Mouse (Mus musculus) limb, embryonic 13.5 days (tissue): Measurements from ENCODE around the gene Psenen. TPM values are rescaled to one million over a fixed set of nuclear protein-coding genes. Genes with fewer than 3 reads are reported as not detected.

Experiments used
- ATAC-seq: fragments of 200-750 bp; cut with Nextera tagmentation; 2 replicates; pipeline ENCODE4 v1.8.0; 2017; ENCODE audit warnings: low read depth, moderate number of reproducible peaks, moderate TSS enrichment; ENCODE audit not compliant: low FRiP score
- H3K27ac ChIP-seq: fragments of 300-500 bp; sonication (generic); 2 replicates; pipeline ENCODE4 v1.5.1; 2015; ENCODE audit warnings: inconsistent platforms, mild to moderate bottlenecking, moderate library complexity
- H3K27me3 ChIP-seq: fragments of 300-500 bp; sonication (generic); 2 replicates; pipeline ENCODE4 v1.6.1; 2015; ENCODE audit warnings: mild to moderate bottlenecking, inconsistent platforms
- H3K36me3 ChIP-seq: fragments of 300-500 bp; sonication (generic); 2 replicates; pipeline ENCODE4 v1.6.1; 2015; ENCODE audit warnings: inconsistent platforms, mild to moderate bottlenecking, moderate library complexity
- H3K4me1 ChIP-seq: fragments of 300-500 bp; sonication (generic); 2 replicates; pipeline ENCODE4 v1.6.1; 2015; ENCODE audit warnings: inconsistent platforms
- H3K4me2 ChIP-seq: fragments of 300-500 bp; sonication (generic); replicated peaks from 2 replicates; pipeline ENCODE4 v1.6.1; 2015; ENCODE audit warnings: inconsistent platforms, mild to moderate bottlenecking, moderate library complexity
- H3K4me3 ChIP-seq: fragments of 300-500 bp; sonication (generic); 2 replicates; pipeline ENCODE4 v1.5.1; 2015; ENCODE audit warnings: moderate library complexity, mild to moderate bottlenecking, inconsistent platforms
- H3K9ac ChIP-seq: fragments of 300-500 bp; sonication (generic); 2 replicates; pipeline ENCODE4 v1.6.1; 2015; ENCODE audit warnings: mild to moderate bottlenecking, inconsistent platforms
- H3K9me3 ChIP-seq: fragments of 300-500 bp; sonication (generic); 2 replicates; pipeline ENCODE4 v1.6.1; 2016; ENCODE audit warnings: inconsistent platforms
- WGBS: fragments of 180-500 bp; shearing (Covaris S2); methylation state at CpG from one replicate; pipeline ENCODE4 v1.1.7; 2015; 5-methylcytosine and 5-hydroxymethylcytosine counted together
- polyA plus RNA-seq: library from polyadenylated mRNA; unstranded; fragments of >200 nt; fragmentation: Nextera tagmentation; extraction: Ambion mirVana; gene quantifications from 2 replicates; pipeline ENCODE4 v1.2.1, GENCODE M21; 2015

Psenen gene
- polyA plus RNA-seq, 1 experiment from 2014 or later, result 134 TPM

- Histone ChIP-seq H3K9me3 (no peaks in the 10 kb centered on the region), H3K4me1 (peaks cover 37% of the 10 kb centered on the region), H3K27me3 (no peaks in the 10 kb centered on the region), H3K36me3 (peaks cover 27% of the 10 kb centered on the region), H3K4me3 (no peak overlapping the region), H3K9ac (no peak overlapping the region), H3K4me2 (peak overlapping the region; percentile 96), H3K27ac (no peak overlapping the region)
- ATAC-seq, result no peak
- 62% methylated on average over 2 of the region's 2 CpGs for WGBS
Observed at GRCm38 (mm10) chr7:30560296-30560695, 3.1 kb downstream of the Psenen start.

GRCm38 (mm10) chr7:30559443-30559954 is 3.9 kb downstream of the Psenen start, which contains the start of gene Lin37:
Gene Lin37 (minus strand): TSS chr7:30559838.
- H3K9ac ChIP-seq, result peak within 1 kb of the TSS; percentile 78
- no peak within 1 kb of the TSS; the same call in 1 of the 2 replicates for H3K27ac ChIP-seq
- H3K4me3 ChIP-seq, result peak within 1 kb of the TSS; percentile 68
- H3K4me2 ChIP-seq, result peak within 1 kb of the TSS; percentile 96
- WGBS, result under 1% methylated on average over 20 of the region's 20 CpGs
- peaks cover 30% of the 10 kb centered on the region for H3K36me3 ChIP-seq
- H3K4me1 ChIP-seq, result peaks cover 37% of the 10 kb centered on the region
- ATAC-seq, result peak; percentile 90
- H3K9me3 ChIP-seq, result no peaks in the 10 kb centered on the region
- no peaks in the 10 kb centered on the region for H3K27me3 ChIP-seq

GRCm38 (mm10) chr7:30558656-30559442 is 4.6 kb downstream of the Psenen start:
- 14% methylated on average over 12 of the region's 12 CpGs for WGBS
- peak overlapping the region; percentile 96 for H3K4me2 ChIP-seq
- no peaks in the 10 kb centered on the region for H3K9me3 ChIP-seq
- peak overlapping the region; percentile 78 for H3K9ac ChIP-seq
- no peaks in the 10 kb centered on the region for H3K27me3 ChIP-seq
- peak overlapping the region; percentile 68 for H3K4me3 ChIP-seq
- H3K4me1 ChIP-seq, result peaks cover 35% of the 10 kb centered on the region
- ATAC-seq, result no peak
- no peak overlapping the region; the same call in 1 of the 2 replicates for H3K27ac ChIP-seq
- H3K36me3 ChIP-seq, result peaks cover 36% of the 10 kb centered on the region

- peak overlapping the region; percentile 78 for H3K9ac ChIP-seq
- peak overlapping the region; percentile 68 for H3K4me3 ChIP-seq
- no peaks in the 10 kb centered on the region for H3K9me3 ChIP-seq
- peak overlapping the region; percentile 96 for H3K4me2 ChIP-seq
- no peak for ATAC-seq
- WGBS, result 91% methylated on average over 13 of the region's 13 CpGs
- peaks cover 41% of the 10 kb centered on the region for H3K4me1 ChIP-seq
- no peak overlapping the region for H3K27ac ChIP-seq
- H3K36me3 ChIP-seq, result peaks cover 36% of the 10 kb centered on the region
- no peaks in the 10 kb centered on the region for H3K27me3 ChIP-seq
Observed at GRCm38 (mm10) chr7:30557901-30558514, 5.4 kb downstream of the Psenen start.

- Histone ChIP-seq H3K27ac (no peak overlapping the region), H3K4me3 (no peak overlapping the region), H3K27me3 (no peaks in the 10 kb centered on the region), H3K9me3 (no peaks in the 10 kb centered on the region), H3K4me2 (no peak overlapping the region), H3K36me3 (peaks cover 36% of the 10 kb centered on the region), H3K9ac (no peak overlapping the region), H3K4me1 (peaks cover 46% of the 10 kb centered on the region)
- no peak for ATAC-seq
- WGBS, result 93% methylated on average over 18 of the region's 18 CpGs
Observed at GRCm38 (mm10) chr7:30556894-30557536, 6.4 kb downstream of the Psenen start.

GRCm38 (mm10) chr7:30553810-30554584 is 9.4 kb downstream of the Psenen start:
- 84% methylated on average over 22 of the region's 22 CpGs for WGBS
- Histone ChIP-seq H3K4me3 (peak overlapping the region; percentile 68), H3K27me3 (no peaks in the 10 kb centered on the region), H3K9ac (peak overlapping the region; percentile 77), H3K27ac (peak overlapping the region; percentile 95; the same call in 1 of the 2 replicates), H3K4me2 (peak overlapping the region; percentile 94), H3K36me3 (peaks cover 42% of the 10 kb centered on the region), H3K4me1 (peaks cover 36% of the 10 kb centered on the region), H3K9me3 (no peaks in the 10 kb centered on the region)
- ATAC-seq, result no peak

GRCm38 (mm10) chr7:30553021-30553589 is 10.3 kb downstream of the Psenen start:
- Histone ChIP-seq H3K36me3 (peaks cover 51% of the 10 kb centered on the region), H3K27me3 (no peaks in the 10 kb centered on the region), H3K4me1 (peaks cover 27% of the 10 kb centered on the region), H3K4me2 (peak overlapping the region; percentile 94), H3K4me3 (peak overlapping the region; percentile 68), H3K27ac (peak overlapping the region; percentile 95), H3K9me3 (no peaks in the 10 kb centered on the region), H3K9ac (peak overlapping the region; percentile 77)
- ATAC-seq, result no peak
- WGBS, result 5% methylated on average over 23 of the region's 23 CpGs

- peaks cover 56% of the 10 kb centered on the region for H3K36me3 ChIP-seq
- no peaks in the 10 kb centered on the region for H3K9me3 ChIP-seq
- WGBS, result under 1% methylated on average over 44 of the region's 44 CpGs
- H3K9ac ChIP-seq, result peak within 1 kb of the TSS; percentile 77
- peak within 1 kb of the TSS; percentile 94 for H3K4me2 ChIP-seq
- H3K4me3 ChIP-seq, result peak within 1 kb of the TSS; percentile 68
- peak within 1 kb of the TSS; percentile 95 for H3K27ac ChIP-seq
- ATAC-seq, result peak; percentile 95
- H3K4me1 ChIP-seq, result peaks cover 23% of the 10 kb centered on the region
- no peaks in the 10 kb centered on the region for H3K27me3 ChIP-seq
Observed at GRCm38 (mm10) chr7:30552102-30553020, 11.1 kb downstream of the Psenen start, which contains the start of the genes Hspb6 and Proser3. Gene Hspb6 (plus strand): TSS chr7:30552178. Gene Proser3 (minus strand): TSS chr7:30552299.

- Histone ChIP-seq H3K4me1 (peaks cover 23% of the 10 kb centered on the region), H3K27ac (peak overlapping the region; percentile 95)
Observed at GRCm38 (mm10) chr7:30551445-30552101, 11.9 kb downstream of the Psenen start.

GRCm38 (mm10) chr7:30550603-30551002 is 12.8 kb downstream of the Psenen start:
- H3K4me3 ChIP-seq, result 0 out of 2 replicates have a peak overlapping the region, but pooled peaks have one; percentile 68
- H3K36me3 ChIP-seq, result peaks cover 52% of the 10 kb centered on the region
- ATAC-seq, result no peak
- peaks cover 23% of the 10 kb centered on the region for H3K4me1 ChIP-seq
- no peaks in the 10 kb centered on the region for H3K27me3 ChIP-seq
- no peak overlapping the region for H3K27ac ChIP-seq
- H3K4me2 ChIP-seq, result 0 out of 2 replicates have a peak overlapping the region, but pooled peaks have one; percentile 94
- WGBS, result 100% methylated on average over 1 of the region's 1 CpGs
- H3K9me3 ChIP-seq, result no peaks in the 10 kb centered on the region
- no peak overlapping the region for H3K9ac ChIP-seq

More at GRCm38 (mm10) chr7:30551445-30552101, 11.9 kb downstream of the Psenen start:
- peak; percentile 65 for ATAC-seq
- Histone ChIP-seq H3K9me3 (no peaks in the 10 kb centered on the region), H3K9ac (peak overlapping the region; percentile 75), H3K4me3 (peak overlapping the region; percentile 68), H3K27me3 (no peaks in the 10 kb centered on the region), H3K4me2 (peak overlapping the region; percentile 94), H3K36me3 (peaks cover 52% of the 10 kb centered on the region)
- WGBS, result 3% methylated on average over 10 of the region's 10 CpGs
